Mouse (Mus musculus): ENCODE data around the gene Tbc1d9b. TPM values are rescaled to one million over a fixed set of nuclear protein-coding genes. Genes with fewer than 3 reads are reported as not detected.

The Tbc1d9b gene
- polyA plus RNA-seq, 1 experiment from 2014 or later: 29.4 TPM

GRCm38 (mm10) chr11:50147267-50147957 is 16.2 kb downstream of the Tbc1d9b start:
- Histone ChIP-seq H3K4me2 (ENCODE audit: low read depth, severe bottlenecking) (no peak overlapping the region), H3K9me3 (ENCODE audit: control insufficient read depth, low read length) (no peaks in the 10 kb centered on the region), H3K4me1 (ENCODE audit: control insufficient read depth, insufficient read depth, low read length) (no peaks in the 10 kb centered on the region), H3K9ac (ENCODE audit: low read length) (no peak overlapping the region), H3K27me3 (ENCODE audit: control insufficient read depth, insufficient read depth, low read length) (no peaks in the 10 kb centered on the region), H3K36me3 (ENCODE audit: control insufficient read depth, insufficient read depth, low read length) (peaks cover 24% of the 10 kb centered on the region), H3K27ac (replicated peaks; ENCODE audit: low read depth, low read length) (no peak overlapping the region), H3K4me3 (ENCODE audit: low read depth, low read length) (no peak overlapping the region)
- DNase-seq (ENCODE audit: low spot score) (no peak), ATAC-seq (ENCODE audit: insufficient number of reproducible peaks, low FRiP score, low TSS enrichment, low read depth) (no peak)
- 87% methylated on average over 9 of the region's 9 CpGs for WGBS

DNA sequence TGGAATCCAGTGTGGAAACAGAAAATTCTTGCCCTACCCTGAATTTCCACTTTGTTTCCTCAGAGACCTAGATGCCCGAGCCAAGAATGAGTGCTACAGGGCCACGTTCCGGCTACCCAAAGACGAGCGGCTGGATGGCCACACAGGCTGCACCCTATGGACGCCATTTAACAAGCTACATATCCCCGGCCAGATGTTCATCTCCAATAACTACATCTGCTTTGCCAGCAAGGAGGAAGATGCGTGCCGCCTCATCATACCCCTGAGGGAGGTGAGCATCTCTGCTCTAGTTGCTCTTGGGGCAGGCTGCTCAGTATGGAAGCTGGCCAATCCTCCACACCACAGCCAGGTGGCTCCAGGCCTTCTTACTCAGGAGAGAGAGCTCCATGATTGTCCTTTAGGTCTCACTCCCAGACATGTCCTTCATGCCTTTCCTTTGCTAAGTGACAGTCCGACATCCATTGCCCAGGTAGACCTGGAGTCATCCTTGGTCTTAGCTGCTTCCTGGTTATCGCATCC is 16.8 kb downstream of the Tbc1d9b start:
- Histone ChIP-seq H3K36me3 (ENCODE audit: control insufficient read depth, insufficient read depth, low read length) (peaks cover 27% of the 10 kb centered on the region), H3K9ac (ENCODE audit: low read length) (no peak overlapping the region), H3K9me3 (ENCODE audit: control insufficient read depth, low read length) (no peaks in the 10 kb centered on the region), H3K27ac (replicated peaks; ENCODE audit: low read depth, low read length) (no peak overlapping the region), H3K4me1 (ENCODE audit: control insufficient read depth, insufficient read depth, low read length) (no peaks in the 10 kb centered on the region), H3K27me3 (ENCODE audit: control insufficient read depth, insufficient read depth, low read length) (no peaks in the 10 kb centered on the region), H3K4me3 (ENCODE audit: low read depth, low read length) (no peak overlapping the region), H3K4me2 (ENCODE audit: low read depth, severe bottlenecking) (no peak overlapping the region)
- ATAC-seq (ENCODE audit: insufficient number of reproducible peaks, low FRiP score, low TSS enrichment, low read depth): no peak
- 93% methylated on average over 11 of the region's 11 CpGs for WGBS
- DNase-seq (ENCODE audit: low spot score): no peak

DNA sequence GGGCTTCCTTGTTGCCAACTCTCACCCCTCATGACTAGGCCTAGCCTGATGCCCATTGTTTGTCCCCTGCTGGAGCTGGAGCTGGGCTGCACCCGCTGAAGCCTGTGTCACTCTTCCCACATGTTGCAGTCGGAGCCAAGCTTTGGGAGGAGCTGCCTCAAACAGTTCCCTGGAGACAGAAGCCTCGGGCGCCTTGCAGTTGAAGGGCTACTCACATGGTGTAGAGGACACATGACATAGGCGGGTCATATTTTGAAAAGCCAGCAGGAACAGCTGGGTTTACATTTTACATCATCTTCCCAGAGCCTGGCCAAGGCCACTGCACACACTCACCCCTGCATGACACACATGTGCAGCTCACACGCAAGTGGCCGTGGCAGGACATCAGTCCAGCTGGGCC is 18.0 kb downstream of the Tbc1d9b start:
- H3K4me1 ChIP-seq (ENCODE audit: control insufficient read depth, insufficient read depth, low read length): no peaks in the 10 kb centered on the region
- H3K4me2 ChIP-seq (ENCODE audit: low read depth, severe bottlenecking): no peak overlapping the region
- no peak overlapping the region for H3K9ac ChIP-seq (ENCODE audit: low read length)
- no peaks in the 10 kb centered on the region for H3K9me3 ChIP-seq (ENCODE audit: control insufficient read depth, low read length)
- DNase-seq (ENCODE audit: low spot score) (no peak), ATAC-seq (ENCODE audit: insufficient number of reproducible peaks, low FRiP score, low TSS enrichment, low read depth) (no peak)
- no peak overlapping the region for H3K4me3 ChIP-seq (ENCODE audit: low read depth, low read length)
- no peak overlapping the region for H3K27ac ChIP-seq (replicated peaks; ENCODE audit: low read depth, low read length)
- WGBS: 90% methylated on average over 7 of the region's 7 CpGs
- H3K27me3 ChIP-seq (ENCODE audit: control insufficient read depth, insufficient read depth, low read length): no peaks in the 10 kb centered on the region
- peaks cover 27% of the 10 kb centered on the region for H3K36me3 ChIP-seq (ENCODE audit: control insufficient read depth, insufficient read depth, low read length)

GRCm38 (mm10) chr11:50149603-50150150 is 18.5 kb downstream of the Tbc1d9b start:
- no peaks in the 10 kb centered on the region for H3K27me3 ChIP-seq (ENCODE audit: control insufficient read depth, insufficient read depth, low read length)
- WGBS: 92% methylated on average over 9 of the region's 9 CpGs
- ATAC-seq (ENCODE audit: insufficient number of reproducible peaks, low FRiP score, low TSS enrichment, low read depth) (no peak), DNase-seq (ENCODE audit: low spot score) (no peak)
- H3K4me2 ChIP-seq (ENCODE audit: low read depth, severe bottlenecking): no peak overlapping the region
- H3K27ac ChIP-seq (replicated peaks; ENCODE audit: low read depth, low read length): no peak overlapping the region
- peaks cover 27% of the 10 kb centered on the region for H3K36me3 ChIP-seq (ENCODE audit: control insufficient read depth, insufficient read depth, low read length)
- no peak overlapping the region for H3K4me3 ChIP-seq (ENCODE audit: low read depth, low read length)
- H3K9ac ChIP-seq (ENCODE audit: low read length): no peak overlapping the region
- H3K9me3 ChIP-seq (ENCODE audit: control insufficient read depth, low read length): no peaks in the 10 kb centered on the region
- no peaks in the 10 kb centered on the region for H3K4me1 ChIP-seq (ENCODE audit: control insufficient read depth, insufficient read depth, low read length)

DNA sequence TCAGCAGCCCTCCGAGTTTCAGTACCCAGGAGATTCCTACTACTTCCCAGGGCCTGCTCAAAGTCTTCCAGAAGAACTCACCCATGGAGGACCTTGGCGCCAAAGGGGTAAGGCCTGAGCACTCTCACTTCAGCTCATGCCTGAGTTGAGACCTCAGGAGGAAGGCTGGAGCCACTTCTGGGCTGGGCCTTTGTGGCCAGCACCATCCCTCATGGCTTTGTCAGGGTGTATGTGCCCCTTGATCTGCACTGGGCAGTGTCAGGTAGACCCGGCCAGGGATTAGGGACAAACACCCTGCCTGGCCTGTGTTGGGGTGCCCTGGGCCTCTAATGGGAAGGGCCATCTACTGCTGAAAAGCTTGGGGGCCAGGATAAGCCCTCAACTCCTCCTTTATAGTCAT is 20.2 kb downstream of the Tbc1d9b start:
- no peaks in the 10 kb centered on the region for H3K27me3 ChIP-seq (ENCODE audit: control insufficient read depth, insufficient read depth, low read length)
- H3K4me1 ChIP-seq (ENCODE audit: control insufficient read depth, insufficient read depth, low read length): no peaks in the 10 kb centered on the region
- WGBS: 79% methylated on average over 3 of the region's 3 CpGs
- DNase-seq (ENCODE audit: low spot score) (no peak), ATAC-seq (ENCODE audit: insufficient number of reproducible peaks, low FRiP score, low TSS enrichment, low read depth) (no peak)
- no peak overlapping the region for H3K4me2 ChIP-seq (ENCODE audit: low read depth, severe bottlenecking)
- no peak overlapping the region for H3K27ac ChIP-seq (replicated peaks; ENCODE audit: low read depth, low read length)
- peaks cover 15% of the 10 kb centered on the region for H3K36me3 ChIP-seq (ENCODE audit: control insufficient read depth, insufficient read depth, low read length)
- no peak overlapping the region for H3K9ac ChIP-seq (ENCODE audit: low read length)
- H3K9me3 ChIP-seq (ENCODE audit: control insufficient read depth, low read length): no peaks in the 10 kb centered on the region
- H3K4me3 ChIP-seq (ENCODE audit: low read depth, low read length): no peak overlapping the region

DNA sequence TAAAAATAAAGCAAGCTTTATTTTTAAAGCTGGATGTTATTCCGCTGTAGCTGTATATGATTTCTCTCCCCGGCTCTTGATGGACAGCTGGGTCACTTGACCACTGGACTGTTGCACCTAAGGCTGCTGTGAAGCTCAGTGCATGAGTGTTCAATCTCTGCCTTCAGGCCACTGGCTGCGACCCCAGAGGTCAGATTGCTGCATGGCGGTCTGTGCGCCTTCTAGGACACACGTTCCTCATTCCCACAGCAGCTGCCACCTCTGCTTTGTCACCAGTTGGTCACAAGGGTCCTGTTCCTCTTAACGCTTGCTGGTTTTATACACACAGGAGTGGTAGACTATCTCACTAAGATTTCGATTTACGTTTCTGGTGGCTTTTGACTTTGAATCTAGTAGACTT is 23.0 kb downstream of the Tbc1d9b start:
- Histone ChIP-seq H3K4me1 (ENCODE audit: control insufficient read depth, insufficient read depth, low read length) (no peaks in the 10 kb centered on the region), H3K27ac (replicated peaks; ENCODE audit: low read depth, low read length) (no peak overlapping the region), H3K4me3 (ENCODE audit: low read depth, low read length) (no peak overlapping the region), H3K9ac (ENCODE audit: low read length) (no peak overlapping the region), H3K27me3 (ENCODE audit: control insufficient read depth, insufficient read depth, low read length) (no peaks in the 10 kb centered on the region), H3K4me2 (ENCODE audit: low read depth, severe bottlenecking) (no peak overlapping the region), H3K9me3 (ENCODE audit: control insufficient read depth, low read length) (no peaks in the 10 kb centered on the region), H3K36me3 (ENCODE audit: control insufficient read depth, insufficient read depth, low read length) (peaks cover 17% of the 10 kb centered on the region)
- ATAC-seq (ENCODE audit: insufficient number of reproducible peaks, low FRiP score, low TSS enrichment, low read depth): no peak
- no peak for DNase-seq (ENCODE audit: low spot score)
- 72% methylated on average over 9 of the region's 9 CpGs for WGBS

DNA sequence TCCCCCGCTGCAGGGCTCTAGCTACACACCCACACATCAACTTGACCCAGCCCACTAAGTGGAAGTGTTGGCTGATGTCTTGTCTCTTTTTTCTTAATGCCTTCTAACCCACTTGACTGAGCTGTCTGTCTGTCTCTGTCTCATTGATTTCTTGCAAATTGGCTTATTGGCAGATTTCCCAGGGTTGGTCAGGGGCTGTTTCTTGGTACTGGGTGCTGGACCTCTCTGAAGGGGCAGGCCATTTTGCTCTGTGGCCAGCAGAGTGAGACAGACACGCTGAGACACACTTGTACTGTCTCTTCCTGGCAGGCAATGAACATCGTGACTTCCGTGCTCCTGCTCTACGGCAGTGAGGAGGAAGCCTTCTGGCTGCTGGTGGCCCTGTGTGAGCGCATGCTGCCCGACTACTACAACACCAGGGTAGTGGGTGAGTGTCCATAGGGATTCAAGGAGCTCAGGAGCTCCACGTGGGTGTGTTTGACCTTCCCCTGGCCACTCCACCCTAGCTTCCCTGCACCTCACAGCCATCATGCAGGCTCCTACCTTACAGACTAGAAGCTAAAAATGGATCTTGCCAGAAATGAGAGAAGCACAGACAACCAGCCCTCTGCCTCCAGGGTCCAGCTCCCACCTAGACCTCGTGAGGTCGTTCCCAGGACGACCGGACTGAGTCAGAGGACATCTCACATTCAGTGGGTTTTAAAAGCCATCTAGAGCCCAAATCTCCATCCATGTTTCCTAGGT is 23.8 kb downstream of the Tbc1d9b start:
- no peaks in the 10 kb centered on the region for H3K9me3 ChIP-seq (ENCODE audit: control insufficient read depth, low read length)
- peaks cover 18% of the 10 kb centered on the region for H3K36me3 ChIP-seq (ENCODE audit: control insufficient read depth, insufficient read depth, low read length)
- H3K4me1 ChIP-seq (ENCODE audit: control insufficient read depth, insufficient read depth, low read length): no peaks in the 10 kb centered on the region
- H3K27me3 ChIP-seq (ENCODE audit: control insufficient read depth, insufficient read depth, low read length): no peaks in the 10 kb centered on the region
- H3K27ac ChIP-seq (replicated peaks; ENCODE audit: low read depth, low read length): no peak overlapping the region
- 86% methylated on average over 12 of the region's 12 CpGs for WGBS
- H3K4me3 ChIP-seq (ENCODE audit: low read depth, low read length): no peak overlapping the region
- H3K4me2 ChIP-seq (ENCODE audit: low read depth, severe bottlenecking): no peak overlapping the region
- ATAC-seq (ENCODE audit: insufficient number of reproducible peaks, low FRiP score, low TSS enrichment, low read depth): no peak
- DNase-seq (ENCODE audit: low spot score): no peak
- no peak overlapping the region for H3K9ac ChIP-seq (ENCODE audit: low read length)

GRCm38 (mm10) chr11:50155785-50156184 is 24.6 kb downstream of the Tbc1d9b start:
- WGBS: 96% methylated on average over 2 of the region's 2 CpGs
- no peaks in the 10 kb centered on the region for H3K27me3 ChIP-seq (ENCODE audit: control insufficient read depth, insufficient read depth, low read length)
- H3K4me3 ChIP-seq (ENCODE audit: low read depth, low read length): no peak overlapping the region
- no peak overlapping the region for H3K27ac ChIP-seq (replicated peaks; ENCODE audit: low read depth, low read length)
- no peak overlapping the region for H3K9ac ChIP-seq (ENCODE audit: low read length)
- no peak for DNase-seq (ENCODE audit: low spot score)
- H3K4me1 ChIP-seq (ENCODE audit: control insufficient read depth, insufficient read depth, low read length): no peaks in the 10 kb centered on the region
- H3K4me2 ChIP-seq (ENCODE audit: low read depth, severe bottlenecking): no peak overlapping the region
- ATAC-seq (ENCODE audit: insufficient number of reproducible peaks, low FRiP score, low TSS enrichment, low read depth): no peak
- peaks cover 14% of the 10 kb centered on the region for H3K36me3 ChIP-seq (ENCODE audit: control insufficient read depth, insufficient read depth, low read length)
- no peaks in the 10 kb centered on the region for H3K9me3 ChIP-seq (ENCODE audit: control insufficient read depth, low read length)
